Mouse (Mus musculus) small intestine, adult 2 months (tissue): ENCODE data around the gene Arrb2. TPM values are rescaled to one million over a fixed set of nuclear protein-coding genes. Genes with fewer than 3 reads are reported as not detected.
A peak's percentile ranks its signal among the peaks of the same experiment; 100 is the strongest.

Source experiments
- H3K27ac ChIP-seq: fragments of 200-500 bp; 2 replicates; pipeline ENCODE4 v1.5.1; 2012; ENCODE audit warnings: low read depth, low read length, control low read depth, inconsistent platforms; ENCODE audit not compliant: insufficient read depth
- H3K27me3 ChIP-seq: fragments of 200-500 bp; 2 replicates; pipeline ENCODE4 v1.6.1; 2012; ENCODE audit warnings: mild to moderate bottlenecking, moderate library complexity, low read length, inconsistent platforms; ENCODE audit not compliant: control insufficient read depth, insufficient read depth
- H3K36me3 ChIP-seq: fragments of 200-500 bp; 2 replicates; pipeline ENCODE4 v1.6.1; 2012; ENCODE audit warnings: mild to moderate bottlenecking, low read length, control low read depth, inconsistent platforms; ENCODE audit not compliant: control insufficient read depth, insufficient read depth
- H3K4me1 ChIP-seq: fragments of 200-500 bp; 2 replicates; pipeline ENCODE4 v1.6.1; 2012; ENCODE audit warnings: low read length, inconsistent platforms, mixed read lengths; ENCODE audit not compliant: control insufficient read depth, insufficient read depth, insufficient read length
- H3K4me3 ChIP-seq: fragments of 200-500 bp; 2 replicates; pipeline ENCODE4 v1.5.1; 2012; ENCODE audit warnings: low read depth, mild to moderate bottlenecking, control low read depth, inconsistent platforms, low read length, moderate library complexity
- CTCF ChIP-seq: fragments of 200-500 bp; IDR thresholded peaks from 2 replicates; pipeline ENCODE4 v1.5.1; 2012; ENCODE audit warnings: low read depth, mild to moderate bottlenecking, control low read depth, inconsistent platforms, low read length, moderate library complexity, mixed read lengths; ENCODE audit not compliant: insufficient replicate concordance, insufficient read length; ENCODE audit errors: extremely low read depth
- POLR2A ChIP-seq: fragments of 200-500 bp; IDR thresholded peaks from 2 replicates; pipeline ENCODE4 v1.6.1; 2012; ENCODE audit warnings: low read depth, mild to moderate bottlenecking, control low read depth, inconsistent platforms, low read length, moderate library complexity
- WGBS: fragments of 180-500 bp; shearing (Covaris S2); methylation state at CpG from one replicate; pipeline ENCODE4 v1.1.7; 2018; 5-methylcytosine and 5-hydroxymethylcytosine counted together
- polyA plus RNA-seq: library from polyadenylated mRNA; depleted of rRNA; stranded (reverse); fragments of >200 nt; gene quantifications from 2 replicates; pipeline ENCODE4 v1.2.3, GENCODE M21; 2012

Gene Arrb2
- polyA plus RNA-seq, 1 experiment, result 23.2 TPM

DNA sequence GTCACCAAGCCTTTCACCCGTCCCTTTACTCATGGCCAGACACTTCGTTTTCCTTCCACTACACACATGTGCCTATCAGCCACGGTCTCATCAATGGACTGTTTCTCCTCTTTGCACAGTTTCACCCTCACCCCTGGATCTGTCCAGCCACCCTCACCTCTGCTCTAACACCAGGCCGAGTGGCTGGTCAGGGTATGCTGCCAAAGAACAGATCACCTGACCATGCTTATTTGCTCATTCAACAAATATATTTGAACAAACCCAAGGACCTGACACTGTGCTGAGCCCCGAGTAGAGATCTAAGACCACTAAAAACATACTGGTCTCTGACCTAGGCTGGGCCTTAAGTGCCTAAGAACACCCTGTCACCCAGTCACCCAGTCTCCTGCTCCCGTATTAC is 12.2 kb downstream of the Arrb2 start:
- WGBS, result 44% methylated on average over 6 of the region's 6 CpGs
- no peak overlapping the region for H3K27ac ChIP-seq
- no peaks in the 10 kb centered on the region for H3K4me1 ChIP-seq
- H3K27me3 ChIP-seq, result no peaks in the 10 kb centered on the region
- no peak overlapping the region for H3K4me3 ChIP-seq
- H3K36me3 ChIP-seq, result peaks cover 6% of the 10 kb centered on the region; the same call in 1 of the 2 replicates
- TF ChIP-seq CTCF, result no peak
- TF ChIP-seq POLR2A, result no peak

- Histone ChIP-seq H3K4me1 (no peaks in the 10 kb centered on the region), H3K4me3 (no peak overlapping the region), H3K27me3 (no peaks in the 10 kb centered on the region), H3K27ac (peak overlapping the region; percentile 4; the same call in 1 of the 2 replicates), H3K36me3 (no peaks in the 10 kb centered on the region)
- WGBS, result 62% methylated on average over 3 of the region's 3 CpGs
- TF ChIP-seq POLR2A (no peak), CTCF (no peak)
Measured at GRCm38 (mm10) chr11:70446756-70447155, 14.3 kb downstream of the Arrb2 start.

GRCm38 (mm10) chr11:70447373-70447772 is 14.9 kb downstream of the Arrb2 start:
- H3K4me3 ChIP-seq, result no peak overlapping the region
- no peaks in the 10 kb centered on the region for H3K4me1 ChIP-seq
- TF ChIP-seq CTCF (no peak), POLR2A (no peak)
- no peaks in the 10 kb centered on the region for H3K36me3 ChIP-seq
- no peaks in the 10 kb centered on the region for H3K27me3 ChIP-seq
- 63% methylated on average over 1 of the region's 1 CpGs for WGBS
- H3K27ac ChIP-seq, result no peak overlapping the region

DNA sequence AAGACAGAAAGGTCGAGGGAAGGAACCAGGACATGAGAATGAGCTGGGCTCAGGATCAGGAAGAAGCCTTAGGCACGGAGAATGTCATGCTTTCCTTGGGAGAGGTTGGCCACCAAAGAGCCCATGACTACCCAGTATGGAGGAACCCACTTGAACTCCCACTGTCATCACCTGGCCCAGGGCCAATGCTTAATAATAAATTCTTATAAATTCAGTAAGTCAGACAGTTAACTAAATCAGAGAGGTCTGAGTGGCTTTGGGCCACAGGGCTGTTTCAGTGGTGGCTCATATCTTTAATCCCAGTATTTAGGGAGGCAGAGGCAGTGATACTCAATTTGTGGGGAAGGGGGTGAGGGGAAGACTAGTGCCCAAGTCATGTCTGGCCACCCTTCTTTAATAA is 18.5 kb downstream of the Arrb2 start:
- Histone ChIP-seq H3K27ac (no peak overlapping the region), H3K4me1 (peaks cover 4% of the 10 kb centered on the region), H3K27me3 (no peaks in the 10 kb centered on the region), H3K4me3 (no peak overlapping the region), H3K36me3 (peaks cover 13% of the 10 kb centered on the region; the same call in 1 of the 2 replicates)
- 86% methylated on average over 2 of the region's 2 CpGs for WGBS
- TF ChIP-seq POLR2A, result no peak
- TF ChIP-seq CTCF, result no peak

GRCm38 (mm10) chr11:70451797-70452498 is 19.5 kb downstream of the Arrb2 start, which contains the start of gene Med11:
Gene Med11, plus strand, starts transcription at chr11:70451919.
- Histone ChIP-seq H3K36me3 (peaks cover 13% of the 10 kb centered on the region; the same call in 1 of the 2 replicates), H3K27me3 (no peaks in the 10 kb centered on the region), H3K27ac (peak within 1 kb of the TSS; percentile 95), H3K4me3 (peak within 1 kb of the TSS; percentile 71), H3K4me1 (peaks cover 4% of the 10 kb centered on the region)
- peak; percentile 59 for TF ChIP-seq POLR2A
- TF ChIP-seq CTCF, result peak; percentile 94
- under 1% methylated on average over 46 of the region's 46 CpGs for WGBS

DNA sequence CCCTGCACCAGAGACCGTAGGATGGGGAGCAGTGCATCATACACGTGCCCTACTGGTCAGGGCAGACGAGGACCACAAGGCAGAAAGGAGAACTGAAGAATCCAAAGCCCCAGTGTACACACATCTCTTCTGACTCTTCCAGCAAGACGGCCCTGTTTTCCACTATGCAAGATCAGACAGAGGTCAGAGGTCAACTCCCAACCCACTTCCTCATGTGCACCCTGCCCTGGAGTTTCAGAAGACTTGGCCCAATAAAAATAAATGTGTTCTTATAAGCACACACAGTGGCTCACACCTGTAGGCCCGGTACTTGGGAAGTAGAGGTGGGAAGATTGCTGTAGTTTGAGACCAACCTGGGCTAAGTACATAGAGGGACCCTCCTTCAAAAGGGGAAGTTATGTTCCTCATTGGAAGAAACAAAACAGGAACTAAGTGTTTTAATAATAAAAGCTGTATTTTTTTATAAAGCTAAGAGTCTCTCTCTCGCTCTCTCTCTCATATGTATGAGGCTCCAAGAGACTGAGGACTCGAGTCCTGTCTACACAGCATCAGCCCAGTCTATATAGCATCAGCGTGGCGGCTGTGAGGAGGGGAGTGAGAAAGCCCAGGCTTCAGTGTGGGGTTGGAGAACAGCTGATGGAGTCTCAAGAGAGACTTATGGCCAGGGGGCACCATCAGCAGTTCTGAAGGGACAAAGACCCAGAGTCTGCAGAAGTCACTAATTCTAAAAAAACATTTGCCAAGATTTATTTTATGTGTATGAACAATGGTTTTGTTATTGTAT is 21.0 kb downstream of the Arrb2 start:
- peaks cover 14% of the 10 kb centered on the region; the same call in 1 of the 2 replicates for H3K36me3 ChIP-seq
- no peak for TF ChIP-seq CTCF
- no peaks in the 10 kb centered on the region for H3K27me3 ChIP-seq
- peaks cover 4% of the 10 kb centered on the region for H3K4me1 ChIP-seq
- 65% methylated on average over 9 of the region's 9 CpGs for WGBS
- H3K27ac ChIP-seq, result peak overlapping the region; percentile 38
- H3K4me3 ChIP-seq, result no peak overlapping the region
